Mouse (Mus musculus) gastrocnemius, postnatal 10 days (tissue): Measurements from ENCODE around the gene Snap25. TPM values are rescaled to one million over a fixed set of nuclear protein-coding genes. Genes with fewer than 3 reads are reported as not detected.

ENCODE experiments used
- DNase-seq: peaks from one replicate; pipeline ENCODE4 v3.0.0; 2021; ENCODE audit warnings: mixed read lengths
- long read RNA-seq, 2 experiments: library from polyadenylated mRNA; stranded (forward); transcript quantifications; one replicate each; pipeline ENCODE4 v2.0.0; 2021
- total RNA-seq, 2 experiments: library from RNA; stranded (reverse); gene quantifications; 2 replicates each; pipeline ENCODE4 v1.2.3; 2021

Snap25 gene
- total RNA-seq, result 1 to 10 TPM in 1 of 2 experiments, under 1 TPM in 1; 0.92 to 1.4 TPM
- long read RNA-seq, experiment 1, result 0 reads
- long read RNA-seq, experiment 2, result 0 reads

GRCm38 (mm10) chr2:136713299-136713758 is at the start of gene Snap25:
TSS of gene Snap25 (plus strand) at chr2:136713453.
- no peak for DNase-seq

GRCm38 (mm10) chr2:136666951-136667350 is 46.3 kb upstream of the Snap25 start:
- no peak for DNase-seq

- DNase-seq, result no peak
Measured at GRCm38 (mm10) chr2:136669183-136669582, 44.1 kb upstream of the Snap25 start.

- no peak for DNase-seq
Measured at GRCm38 (mm10) chr2:136669665-136670064, 43.6 kb upstream of the Snap25 start.

- DNase-seq, result no peak
Measured at GRCm38 (mm10) chr2:136670539-136671271, 42.5 kb upstream of the Snap25 start.

GRCm38 (mm10) chr2:136674077-136674757 is 39.0 kb upstream of the Snap25 start:
- no peak for DNase-seq

GRCm38 (mm10) chr2:136676196-136676595 is 37.1 kb upstream of the Snap25 start:
- DNase-seq, result no peak

GRCm38 (mm10) chr2:136676918-136677445 is 36.3 kb upstream of the Snap25 start:
- DNase-seq, result no peak

- DNase-seq, result peak; percentile 75
Measured at GRCm38 (mm10) chr2:136678321-136679161, 34.7 kb upstream of the Snap25 start.

- peak; percentile 57 for DNase-seq
Measured at GRCm38 (mm10) chr2:136679280-136680221, 33.7 kb upstream of the Snap25 start.

GRCm38 (mm10) chr2:136682146-136682860 is 30.9 kb upstream of the Snap25 start:
- DNase-seq, result no peak

- DNase-seq, result no peak
Measured at GRCm38 (mm10) chr2:136686195-136686594, 27.1 kb upstream of the Snap25 start.

GRCm38 (mm10) chr2:136687316-136687715 is 25.9 kb upstream of the Snap25 start:
- no peak for DNase-seq

- no peak for DNase-seq
Measured at GRCm38 (mm10) chr2:136689476-136689875, 23.8 kb upstream of the Snap25 start.

- no peak for DNase-seq
Measured at GRCm38 (mm10) chr2:136691681-136692080, 21.6 kb upstream of the Snap25 start.

- no peak for DNase-seq
Measured at GRCm38 (mm10) chr2:136699429-136700227, 13.6 kb upstream of the Snap25 start.

GRCm38 (mm10) chr2:136703376-136703775 is 9.9 kb upstream of the Snap25 start:
- no peak for DNase-seq

- DNase-seq, result no peak
Measured at GRCm38 (mm10) chr2:136711155-136711554, 2.1 kb upstream of the Snap25 start.

GRCm38 (mm10) chr2:136711746-136712440 is 1.4 kb upstream of the Snap25 start:
- no peak for DNase-seq
